Mouse (Mus musculus): Measurements from ENCODE around the gene Itk. TPM values are rescaled to one million over a fixed set of nuclear protein-coding genes. Genes with fewer than 3 reads are reported as not detected.

The Itk gene
- total RNA-seq, 2 experiments from 2014 or later = 0.37 to 0.42 TPM

DNA sequence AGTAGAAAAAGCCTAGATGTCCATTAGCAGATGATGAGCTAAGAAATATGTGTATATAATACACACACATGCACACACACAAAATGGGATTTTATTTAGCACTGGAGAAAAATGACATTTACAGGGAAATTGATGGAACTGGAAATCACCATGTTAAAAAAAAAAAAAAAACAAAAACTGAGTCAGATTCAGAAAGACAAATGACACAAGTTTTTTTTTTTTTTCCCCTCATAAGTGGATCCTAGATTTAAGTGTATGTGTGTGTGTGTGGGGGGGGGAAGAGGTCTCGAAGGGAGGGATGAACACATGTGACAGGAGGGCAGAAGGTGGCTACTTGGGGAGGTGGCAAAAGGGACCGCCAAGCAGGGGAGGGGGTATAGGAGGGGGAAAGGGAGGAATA lies 5.8 kb upstream of the Itk start:
- DNase-seq (ENCODE audit: extremely low spot score in 1 of 2, low spot score in 1 of 2) = no peak

DNA sequence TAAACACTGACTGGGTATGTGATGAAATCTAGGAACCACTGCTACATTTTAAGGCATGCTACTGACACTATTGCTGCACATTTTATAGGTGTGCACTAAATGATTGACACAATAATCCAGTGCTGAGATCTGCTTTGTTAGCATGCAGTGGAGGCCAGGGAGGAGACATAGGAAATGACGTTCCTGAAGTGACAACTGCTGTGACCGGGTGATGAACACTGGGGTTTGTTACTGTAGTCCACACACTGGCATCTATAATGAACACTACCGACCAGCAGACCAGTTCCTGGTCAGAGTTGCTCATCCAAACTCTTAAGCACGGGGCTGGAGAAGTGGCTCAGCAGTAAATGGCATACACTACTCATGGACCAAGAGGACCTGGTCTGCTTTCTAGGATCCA lies 4.1 kb upstream of the Itk start:
- DNase-seq (ENCODE audit: extremely low spot score in 1 of 2, low spot score in 1 of 2) = no peak

DNA sequence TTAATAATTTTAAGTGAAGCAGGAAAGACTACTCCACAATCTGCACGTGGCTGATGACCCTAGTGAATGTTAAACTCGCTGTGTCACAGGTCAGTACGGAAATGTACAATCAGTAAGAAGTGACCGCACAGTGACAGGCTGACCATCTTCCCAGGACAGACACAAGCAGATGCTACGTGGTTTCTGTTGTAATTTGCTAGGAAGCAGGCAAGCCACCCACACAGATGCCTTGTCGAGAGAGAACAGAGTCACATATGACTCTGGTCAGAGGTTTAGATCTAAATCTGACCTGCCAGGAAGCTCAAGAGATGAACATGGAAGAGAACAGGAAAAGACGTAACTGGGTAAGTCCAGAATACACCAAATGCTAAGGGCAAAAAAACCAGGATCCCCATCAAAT lies 3.6 kb upstream of the Itk start:
- no peak for DNase-seq (ENCODE audit: extremely low spot score in 1 of 2, low spot score in 1 of 2)

DNA sequence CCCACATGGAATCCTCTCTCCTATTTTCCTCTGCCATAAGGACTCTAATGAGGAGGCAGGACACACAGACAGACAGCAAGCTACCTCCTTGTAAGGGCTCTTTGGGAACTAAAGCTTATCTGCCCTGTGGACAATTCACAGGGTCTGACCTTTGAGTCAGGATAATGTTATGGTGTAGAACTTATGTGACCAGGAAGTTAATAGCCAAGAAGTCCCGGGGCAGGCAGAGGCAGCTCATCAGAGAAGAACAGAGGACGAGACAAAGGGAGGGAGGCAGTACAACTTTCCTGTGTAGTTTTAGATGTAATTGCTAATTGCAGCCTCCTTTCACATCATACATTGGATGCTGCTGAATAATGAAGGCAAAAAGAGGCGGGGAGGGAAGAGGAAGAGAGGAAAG lies 1.3 kb upstream of the Itk start:
- DNase-seq (ENCODE audit: extremely low spot score in 1 of 2, low spot score in 1 of 2) = no peak

DNA sequence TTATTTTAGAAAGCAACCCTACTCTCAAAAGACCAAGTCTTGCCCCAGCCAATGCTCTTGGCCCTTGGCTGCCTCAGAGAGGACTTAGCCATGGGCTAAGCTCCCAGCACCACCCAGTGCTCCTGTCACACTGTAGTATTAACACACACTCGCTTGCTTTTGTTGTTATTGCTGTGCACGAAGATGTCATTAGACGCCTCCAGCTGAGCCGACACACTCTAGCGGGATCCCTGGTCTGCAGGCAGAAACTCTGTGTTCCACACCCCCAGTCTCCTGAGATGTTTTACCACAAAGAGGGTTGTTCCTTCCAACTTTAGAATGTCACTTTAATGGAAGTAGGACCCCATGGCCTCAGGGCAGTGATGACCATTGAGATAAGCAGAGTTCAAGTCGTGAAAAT lies 877 bp downstream of the Itk start:
- no peak for DNase-seq (ENCODE audit: extremely low spot score in 1 of 2, low spot score in 1 of 2)

DNA sequence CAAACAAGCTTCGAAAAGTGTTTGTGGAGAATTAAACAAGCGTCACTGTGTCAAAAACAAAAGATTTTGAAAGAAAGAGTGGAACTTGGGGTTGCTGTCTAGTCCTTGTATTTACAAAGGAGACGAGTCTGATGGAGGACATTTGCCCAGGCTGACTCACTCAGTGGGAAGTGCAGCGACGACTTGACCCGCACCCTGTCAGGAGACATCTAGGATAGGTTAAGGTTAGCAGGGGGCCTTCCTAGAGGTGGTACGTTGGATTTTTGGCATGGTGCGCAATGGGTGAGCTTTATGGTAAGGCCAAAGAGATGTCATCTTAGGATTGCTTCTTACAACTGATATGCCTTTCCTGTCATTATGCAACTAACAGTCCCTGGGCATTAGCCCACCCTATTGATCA lies 2.3 kb downstream of the Itk start:
- no peak for DNase-seq (ENCODE audit: extremely low spot score in 1 of 2, low spot score in 1 of 2)

DNA sequence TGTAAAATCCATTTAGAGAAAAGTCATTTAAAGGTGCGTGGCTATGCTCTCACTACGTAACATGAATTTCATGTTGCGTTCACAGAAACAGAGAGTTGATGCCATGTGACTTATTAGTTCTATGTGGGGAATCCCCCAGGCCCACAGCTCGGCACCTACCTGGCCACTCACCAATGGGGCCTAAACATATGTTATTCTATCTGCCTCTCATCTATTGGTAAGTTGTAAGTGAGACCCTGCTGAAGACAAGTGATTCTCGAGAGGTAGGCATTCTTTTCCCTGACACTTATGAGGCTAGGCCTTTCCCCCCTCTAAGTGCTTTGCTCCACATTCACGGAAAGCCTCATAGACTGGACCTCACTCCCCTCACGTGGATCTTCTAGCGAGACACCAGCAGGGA lies 2.8 kb downstream of the Itk start:
- no peak for DNase-seq (ENCODE audit: extremely low spot score in 1 of 2, low spot score in 1 of 2)

DNA sequence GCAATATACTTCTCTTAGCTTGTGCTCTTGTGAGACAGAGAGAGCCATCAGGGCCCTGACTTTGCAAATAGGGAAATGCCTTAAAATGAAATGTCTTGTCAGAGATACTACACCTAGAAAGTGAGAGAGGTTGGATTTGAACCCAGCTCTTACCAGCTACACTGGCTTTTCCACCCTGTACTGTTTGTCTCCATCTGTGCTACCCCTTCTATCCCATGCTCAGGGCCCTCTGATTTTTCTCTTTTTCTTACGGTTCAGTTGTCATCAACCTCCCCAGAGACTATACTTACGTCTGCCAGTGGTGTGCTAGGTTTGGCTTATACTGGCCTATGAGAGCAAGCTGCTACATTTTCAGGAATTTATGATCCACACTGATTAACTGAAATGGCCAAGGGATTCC lies 4.4 kb downstream of the Itk start:
- no peak for DNase-seq (ENCODE audit: extremely low spot score in 1 of 2, low spot score in 1 of 2)

DNA sequence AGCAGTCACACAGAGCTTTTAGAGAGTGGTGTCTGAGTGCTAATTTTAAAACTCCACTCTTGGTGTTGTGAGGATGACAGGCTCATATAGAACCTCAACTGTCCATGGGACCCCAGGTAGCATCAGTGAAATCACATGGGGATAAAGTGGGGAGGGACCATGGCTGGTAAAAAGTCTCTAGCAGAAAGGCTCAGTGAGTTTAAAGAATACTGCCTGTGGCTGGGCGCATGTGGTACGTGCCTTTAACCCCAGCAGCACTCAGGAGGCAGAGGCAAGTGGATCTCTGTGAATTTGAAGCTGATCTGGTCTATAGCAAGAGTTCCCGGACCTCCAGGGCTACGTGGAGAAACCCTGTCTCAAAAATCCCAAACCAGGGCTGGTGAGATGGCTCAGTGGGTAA lies 6.8 kb downstream of the Itk start:
- no peak for DNase-seq (ENCODE audit: extremely low spot score in 1 of 2, low spot score in 1 of 2)

DNA sequence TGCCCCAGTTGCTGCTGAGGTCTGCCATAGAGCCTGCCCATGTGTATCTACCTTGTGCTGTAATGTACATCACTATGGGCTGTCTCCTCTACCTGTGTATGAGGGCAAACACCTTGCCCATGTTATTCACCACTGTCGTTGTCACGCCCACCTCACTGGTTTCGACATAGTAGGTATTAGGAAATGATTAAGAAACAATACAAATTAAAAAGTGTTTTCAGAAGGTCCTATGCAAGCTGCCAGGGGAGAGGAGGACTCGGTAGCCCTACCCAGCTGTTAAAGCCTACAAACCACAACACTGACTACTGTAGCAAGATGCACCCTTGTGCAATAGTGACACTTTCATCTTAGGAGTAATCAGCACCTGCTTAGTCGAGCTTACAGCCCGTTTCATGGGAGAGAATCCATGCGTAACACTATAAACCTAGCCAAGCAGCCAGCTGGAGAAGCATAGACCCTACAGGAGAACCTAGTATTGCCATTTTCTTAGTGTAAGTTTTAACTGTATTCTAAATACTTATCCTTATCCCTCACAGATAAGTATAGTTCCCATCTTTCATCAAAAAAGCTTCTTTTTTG lies 9.1 kb downstream of the Itk start:
- no peak for DNase-seq (ENCODE audit: extremely low spot score in 1 of 2, low spot score in 1 of 2)

DNA sequence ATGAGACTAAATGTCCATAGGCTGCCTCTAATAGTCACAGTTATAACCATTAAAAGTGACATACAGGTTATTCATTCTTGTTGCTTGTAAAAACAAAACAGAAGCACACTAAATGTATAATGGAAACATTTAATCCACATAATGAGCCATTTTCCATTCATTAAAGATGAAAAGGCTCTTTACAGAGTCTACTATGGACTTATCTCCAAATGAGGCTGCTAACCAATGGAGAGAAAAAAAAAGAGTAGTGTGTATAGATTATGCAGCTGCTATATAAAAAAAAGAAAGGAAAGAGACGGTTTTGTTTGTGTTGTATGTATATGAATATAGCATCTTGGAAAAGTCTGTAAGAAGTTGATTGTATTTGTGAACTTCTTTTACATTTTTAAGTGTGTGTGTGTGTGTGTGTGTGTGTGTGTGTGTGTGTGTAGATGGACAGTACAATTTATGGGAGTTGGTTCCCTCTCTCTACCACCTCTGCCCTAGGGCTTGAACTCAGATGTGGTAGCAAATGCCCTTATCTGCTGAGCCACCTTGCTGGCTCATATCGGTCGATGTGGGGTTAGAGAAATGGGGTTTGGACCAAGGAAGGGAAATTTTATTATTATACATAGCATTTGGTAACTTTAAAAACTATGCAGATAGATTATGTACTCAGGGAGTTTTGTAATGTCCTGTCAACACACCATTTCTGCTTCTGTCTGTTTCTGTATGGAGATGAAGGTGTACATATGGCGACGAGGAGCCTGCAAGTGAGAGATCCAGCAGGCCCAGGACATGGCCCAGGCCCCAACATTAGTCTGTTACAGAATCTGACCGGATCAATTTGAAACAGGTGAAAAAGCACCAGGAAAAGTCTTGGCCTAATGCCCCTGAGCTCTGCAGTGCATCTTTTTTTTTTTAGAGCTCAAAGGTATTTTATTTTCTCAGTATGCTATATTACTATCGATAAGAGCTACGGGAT lies 11.2 kb downstream of the Itk start:
- DNase-seq (ENCODE audit: extremely low spot score in 1 of 2, low spot score in 1 of 2) = no peak

DNA sequence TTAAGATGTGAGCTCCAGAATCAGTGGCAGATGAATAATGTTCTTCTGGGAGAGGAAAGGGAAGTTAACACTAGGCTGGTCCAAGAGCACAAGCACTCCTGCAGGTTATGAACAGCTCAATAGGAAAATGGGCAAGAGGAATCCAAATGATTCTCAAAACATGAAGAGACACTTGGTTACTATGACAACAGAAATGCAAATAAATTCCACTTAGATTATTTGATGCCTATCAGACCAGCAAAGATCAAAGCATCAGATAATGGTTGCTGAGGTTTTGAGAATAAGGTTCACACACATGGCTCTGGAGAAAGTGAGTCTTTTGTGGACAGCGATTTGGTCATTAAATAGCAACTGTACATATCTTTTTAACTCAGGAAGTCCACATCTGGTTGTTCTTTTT lies 12.0 kb downstream of the Itk start:
- DNase-seq (ENCODE audit: extremely low spot score in 1 of 2, low spot score in 1 of 2) = no peak

DNA sequence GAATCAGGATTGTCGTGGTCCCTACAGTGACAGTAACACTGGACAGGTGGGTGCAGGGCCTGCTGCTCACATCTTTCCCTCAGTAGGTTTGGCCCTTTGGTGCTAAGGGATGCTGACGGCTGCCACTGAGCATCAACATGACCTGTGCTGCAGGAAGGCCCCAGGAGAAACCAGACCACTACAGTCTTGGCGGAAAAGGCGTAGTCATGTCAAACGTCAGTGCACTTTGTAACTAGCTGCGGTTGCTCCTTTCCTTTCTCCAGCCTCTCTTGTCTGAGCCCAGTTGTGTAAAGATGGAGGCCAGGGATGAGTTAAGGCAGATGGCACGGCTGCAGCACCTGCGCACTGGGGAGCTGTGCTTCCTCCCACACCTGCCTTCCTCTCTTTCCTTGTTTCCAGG lies 14.3 kb downstream of the Itk start:
- DNase-seq (ENCODE audit: extremely low spot score in 1 of 2, low spot score in 1 of 2) = no peak

DNA sequence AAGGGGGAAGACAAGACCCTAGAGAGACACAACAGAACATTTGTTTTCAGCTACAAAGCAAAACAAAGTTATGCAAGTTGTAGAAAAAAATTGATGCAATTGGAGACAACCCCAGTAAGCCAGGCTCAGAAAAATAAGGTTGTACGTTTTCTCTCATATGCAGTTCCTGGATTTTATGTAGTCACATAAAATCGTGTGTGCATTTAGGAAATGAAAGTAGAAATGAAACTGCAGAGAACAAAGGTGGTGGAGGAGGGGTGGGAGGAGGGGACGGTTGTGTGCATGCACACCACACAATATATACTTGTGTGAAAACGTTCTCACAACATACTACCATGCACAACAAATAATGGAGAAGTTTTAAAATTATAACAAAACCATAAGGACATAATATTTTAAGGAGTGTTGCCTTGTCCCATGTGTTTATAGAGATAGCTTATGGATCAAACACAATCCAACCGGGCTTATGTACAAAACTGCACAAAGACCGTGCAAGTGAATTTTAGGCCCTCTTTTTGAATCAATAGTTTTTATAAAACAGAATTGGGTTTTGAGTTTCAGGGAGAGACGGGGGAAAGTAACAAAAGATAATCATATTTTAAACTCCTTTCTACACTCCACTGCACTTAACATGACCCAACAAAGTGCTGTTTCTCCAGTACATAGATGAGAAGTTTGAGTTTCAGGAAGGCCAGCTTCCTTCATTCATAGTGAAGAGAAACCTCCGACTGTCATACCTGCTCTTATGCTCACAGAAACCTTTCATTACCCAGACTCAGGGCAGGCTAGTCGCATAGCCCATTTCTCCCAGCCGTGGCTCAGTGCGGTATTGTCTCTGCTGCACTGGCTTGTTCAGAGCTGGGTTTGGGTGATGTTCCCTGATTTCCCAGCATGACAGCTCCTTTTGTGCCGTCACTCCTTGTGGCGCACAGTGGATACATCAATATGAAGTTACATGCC lies 16.0 kb downstream of the Itk start:
- no peak for DNase-seq (ENCODE audit: extremely low spot score in 1 of 2, low spot score in 1 of 2)

DNA sequence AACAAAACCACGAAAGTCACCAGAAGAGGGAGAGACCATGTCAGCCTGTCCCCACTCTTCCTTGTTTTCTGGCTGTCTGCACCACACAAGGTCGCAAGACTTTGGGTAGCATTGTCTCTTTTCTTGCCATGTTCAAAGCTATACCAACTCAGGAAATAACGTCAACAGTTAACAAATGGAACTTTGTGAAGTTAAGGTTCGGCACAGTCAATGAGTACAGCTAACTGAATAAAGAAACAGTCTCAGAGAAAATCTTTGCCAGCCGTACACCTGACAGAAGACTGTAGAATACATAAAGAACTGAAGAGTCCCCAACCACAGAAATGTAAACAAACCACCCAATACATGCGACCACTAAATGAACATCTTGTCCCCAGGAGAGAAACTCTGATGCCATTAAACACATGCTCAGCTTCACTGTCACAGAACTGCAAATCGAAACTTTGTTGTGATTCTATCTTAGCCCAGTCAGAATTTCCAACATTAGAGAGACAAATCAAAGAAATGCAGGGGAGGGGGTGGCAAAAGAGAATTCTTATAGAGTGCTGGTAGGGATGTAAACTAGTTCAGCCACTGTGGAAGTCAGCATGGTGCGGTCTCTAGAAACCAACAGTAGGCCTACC lies 16.9 kb downstream of the Itk start:
- DNase-seq (ENCODE audit: extremely low spot score in 1 of 2, low spot score in 1 of 2) = no peak

DNA sequence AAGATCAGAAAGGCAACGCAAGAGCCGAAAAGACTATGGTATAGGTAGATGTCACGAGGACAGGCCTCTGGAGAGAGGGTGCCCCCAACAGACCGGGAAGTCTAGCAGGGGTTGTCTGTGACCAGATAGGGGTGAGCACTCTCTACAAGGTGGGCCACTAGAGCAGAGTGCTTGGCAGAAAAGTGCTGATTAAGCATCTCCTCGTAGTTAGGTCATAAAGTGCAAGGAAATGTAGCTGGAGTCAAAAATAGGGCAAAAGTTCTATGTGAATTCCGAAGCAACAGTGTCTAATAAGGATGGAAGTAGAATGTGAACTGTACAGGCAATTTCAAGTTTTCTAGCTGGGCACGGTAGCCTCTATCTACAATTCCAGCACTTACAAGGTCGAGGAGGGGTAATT lies 18.1 kb downstream of the Itk start:
- DNase-seq (ENCODE audit: extremely low spot score in 1 of 2, low spot score in 1 of 2) = no peak

DNA sequence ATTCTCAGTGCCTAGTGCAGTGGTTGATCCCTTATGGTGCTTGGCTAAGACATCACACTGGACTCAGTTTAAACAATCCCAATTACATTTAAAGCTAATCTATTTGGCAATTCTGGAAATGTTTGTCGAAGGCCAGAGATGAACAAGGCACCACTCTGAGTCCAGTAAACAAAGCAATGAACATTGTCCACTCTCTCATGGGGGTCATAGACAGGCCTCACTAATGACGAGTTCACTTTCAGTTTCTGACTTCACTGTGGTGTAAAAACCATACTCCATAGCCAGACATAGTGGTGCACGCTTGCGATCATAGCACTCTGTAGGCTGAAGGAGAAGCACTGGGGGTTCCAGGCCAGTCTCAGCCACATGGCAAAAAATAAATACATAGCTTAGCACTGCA lies 18.9 kb downstream of the Itk start:
- no peak for DNase-seq (ENCODE audit: extremely low spot score in 1 of 2, low spot score in 1 of 2)

DNA sequence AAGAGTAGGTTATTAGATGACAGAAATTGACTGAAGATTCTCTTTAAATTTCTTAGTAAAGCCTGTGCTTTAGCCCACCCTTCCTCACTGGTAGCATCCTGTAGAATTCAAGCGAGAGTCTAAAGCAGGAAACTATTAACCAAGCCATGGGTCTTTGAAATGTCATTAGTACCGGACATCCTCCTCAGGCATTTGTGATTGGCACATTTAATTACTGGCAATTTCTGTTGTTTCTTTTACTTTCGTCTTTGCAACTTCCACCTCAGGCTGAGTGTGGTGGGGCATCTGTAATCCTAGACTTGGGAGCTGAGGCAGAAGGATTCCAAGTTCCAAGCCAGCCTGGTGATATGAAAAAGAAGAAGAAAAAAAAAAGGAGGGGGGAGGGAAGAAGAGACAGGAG lies 23.0 kb downstream of the Itk start:
- no peak for DNase-seq (ENCODE audit: extremely low spot score in 1 of 2, low spot score in 1 of 2)

DNA sequence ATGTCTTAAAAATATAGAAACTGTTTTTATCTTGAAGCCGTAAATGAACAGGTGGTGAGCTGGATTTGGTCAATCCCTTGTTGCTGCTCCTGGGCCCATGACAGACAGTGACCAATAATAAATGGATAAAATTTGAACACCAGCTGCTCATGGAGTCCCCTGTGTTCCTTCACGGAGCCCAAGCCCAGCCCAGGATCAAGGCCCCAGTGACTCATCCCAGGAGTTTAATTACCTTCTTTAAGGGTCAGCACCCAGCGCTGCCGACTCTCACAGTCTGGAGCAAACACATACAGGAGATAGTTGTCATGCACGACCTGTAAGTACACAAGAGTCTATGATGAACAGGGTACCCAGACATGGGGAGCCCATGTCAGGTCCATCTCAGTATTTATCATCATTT lies 23.6 kb downstream of the Itk start:
- no peak for DNase-seq (ENCODE audit: extremely low spot score in 1 of 2, low spot score in 1 of 2)

DNA sequence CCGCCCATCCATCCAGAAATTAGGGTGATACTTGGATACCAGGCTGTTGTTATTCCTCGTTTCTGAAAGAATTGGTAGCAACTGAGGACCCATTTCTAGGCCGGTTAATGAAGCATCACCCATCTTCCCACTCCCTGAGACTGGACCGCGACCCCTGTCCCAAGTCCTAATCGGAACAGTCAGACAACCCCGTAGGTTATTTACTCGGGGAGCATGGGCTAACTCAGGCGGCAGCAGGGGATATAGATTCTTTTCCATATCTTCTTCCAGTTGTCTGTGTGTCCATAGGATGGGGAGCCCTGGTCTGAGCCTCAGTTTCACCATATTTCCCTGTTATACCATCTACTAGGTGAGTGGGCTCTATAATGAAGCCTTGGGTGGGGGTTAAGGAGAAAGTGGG lies 25.5 kb downstream of the Itk start:
- no peak for DNase-seq (ENCODE audit: extremely low spot score in 1 of 2, low spot score in 1 of 2)

Measured in layer of hippocampus, postnatal 25 days (tissue).